Mouse (Mus musculus): ENCODE data around the gene Bcl11a. TPM values are rescaled to one million over a fixed set of nuclear protein-coding genes. Genes with fewer than 3 reads are reported as not detected.

Gene Bcl11a
- total RNA-seq, 2 experiments from 2014 or later = 100 to 116 TPM

- no peak for DNase-seq (ENCODE audit: low spot score in 2 of 2)
- intact Hi-C loops (cut with DNase I) = loop anchor here (5.0 kb wide), 1 partner anchor 44 kb away; no protein-coding TSS in a partner anchor
Measured at GRCm38 (mm10) chr11:24141479-24142251, 63.8 kb downstream of the Bcl11a start.

GRCm38 (mm10) chr11:24142316-24142715 is 64.5 kb downstream of the Bcl11a start:
- intact Hi-C loops (cut with DNase I) = loop anchor here (5.0 kb wide), 1 partner anchor 45 kb away; no protein-coding TSS in a partner anchor
- no peak for DNase-seq (ENCODE audit: low spot score in 2 of 2)

- intact Hi-C loops (cut with DNase I) = loop anchor here (5.0 kb wide), 1 partner anchor 47 kb away; no protein-coding TSS in a partner anchor
- peak; percentile 80 to 82 for DNase-seq (ENCODE audit: low spot score in 2 of 2)
Measured at GRCm38 (mm10) chr11:24144159-24144946, 66.5 kb downstream of the Bcl11a start.

GRCm38 (mm10) chr11:24146034-24146433 is 68.2 kb downstream of the Bcl11a start:
- DNase-seq (ENCODE audit: low spot score in 2 of 2) = no peak
- intact Hi-C loops (cut with DNase I) = no loop called here

DNA sequence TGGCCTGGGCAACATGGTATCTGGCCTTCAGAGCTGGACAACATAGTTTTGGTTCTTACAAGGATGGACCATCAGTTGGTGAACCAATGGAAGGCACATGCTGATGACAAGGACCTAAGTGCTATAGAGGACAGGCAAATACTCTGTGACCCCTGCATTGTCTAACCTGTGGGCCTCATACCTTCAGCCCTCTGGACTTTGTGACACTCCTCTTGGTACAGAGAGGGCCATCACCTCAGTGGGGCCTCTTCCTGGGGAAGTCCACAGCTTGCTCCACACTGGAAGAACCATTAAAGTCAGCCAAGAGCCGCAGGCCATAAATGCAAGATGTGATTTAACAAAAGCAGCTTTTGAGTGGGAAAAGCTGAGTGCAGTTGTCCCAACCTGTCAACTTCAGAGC is 68.6 kb downstream of the Bcl11a start:
- intact Hi-C loops (cut with DNase I) = no loop called here
- DNase-seq (ENCODE audit: low spot score in 2 of 2) = no peak

DNA sequence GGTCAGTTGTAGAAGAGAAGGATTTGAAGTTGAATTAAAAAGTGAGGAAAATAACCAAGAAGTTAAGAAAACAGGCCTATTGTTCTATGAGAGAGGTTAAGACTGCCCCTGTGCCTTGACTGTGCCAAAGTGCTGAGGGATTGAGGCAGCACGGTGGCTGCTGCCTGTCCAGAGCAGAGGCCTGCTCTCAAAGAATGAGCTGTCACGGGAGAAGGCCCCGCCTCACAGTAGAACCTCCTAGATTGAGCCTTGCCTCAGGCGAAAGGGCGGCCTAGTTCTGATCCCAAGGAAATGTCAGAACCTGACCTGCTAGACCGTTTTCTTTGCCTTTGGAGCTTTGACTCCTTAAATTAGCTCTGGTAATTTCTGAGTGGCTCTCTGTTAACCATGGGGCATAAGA is 69.8 kb downstream of the Bcl11a start:
- intact Hi-C loops (cut with DNase I) = no loop called here
- DNase-seq (ENCODE audit: low spot score in 2 of 2) = no peak

GRCm38 (mm10) chr11:24148545-24148944 is 70.7 kb downstream of the Bcl11a start:
- intact Hi-C loops (cut with DNase I) = no loop called here
- no peak for DNase-seq (ENCODE audit: low spot score in 2 of 2)

DNA sequence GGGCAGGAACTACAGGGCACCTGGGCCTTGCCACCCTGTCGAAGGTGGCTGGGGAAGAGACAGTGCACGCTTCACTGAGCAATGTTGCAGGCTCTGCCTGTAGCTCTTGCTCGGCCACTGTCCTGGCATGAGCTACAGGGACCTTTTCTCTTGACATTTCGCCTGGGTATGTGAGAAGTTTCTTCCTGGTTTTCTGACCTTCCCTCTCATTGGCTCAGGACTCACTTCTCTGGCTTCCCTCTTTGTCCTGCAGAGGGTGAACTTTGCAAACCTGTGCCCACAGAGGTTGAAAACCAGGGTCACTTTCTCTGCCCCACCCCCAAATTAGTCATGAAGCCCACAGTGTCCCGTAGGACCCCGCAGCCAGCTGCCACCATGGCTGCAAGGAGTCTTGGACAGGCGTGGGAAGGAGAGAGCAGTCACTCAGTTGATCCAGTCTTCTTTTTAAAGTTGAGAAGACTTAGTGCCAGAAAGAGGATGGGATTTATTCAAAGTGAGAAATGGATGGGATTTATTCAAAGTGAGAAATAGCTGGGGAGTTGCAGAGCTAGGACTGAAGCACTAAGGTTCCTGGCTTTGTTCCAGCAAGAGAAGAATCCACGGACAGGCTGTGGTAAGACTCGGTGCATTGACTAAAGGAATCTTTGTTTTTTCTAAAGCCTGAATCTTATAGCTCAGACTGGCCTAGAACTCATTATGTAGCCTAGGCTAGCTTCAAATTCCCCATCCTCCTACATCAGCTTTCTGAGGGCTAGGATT is 71.8 kb downstream of the Bcl11a start:
- intact Hi-C loops (cut with DNase I) = loop anchor here (5.0 kb wide), 1 partner anchor 67 kb away; no protein-coding TSS in a partner anchor
- DNase-seq (ENCODE audit: low spot score in 2 of 2) = peak in 1 of 2 experiments; percentile 15

GRCm38 (mm10) chr11:24152076-24152784 is 74.4 kb downstream of the Bcl11a start:
- intact Hi-C loops (cut with DNase I) = loop anchor here (5.0 kb wide), 1 partner anchor 70 kb away; no protein-coding TSS in a partner anchor

GRCm38 (mm10) chr11:24153049-24153448 is 75.2 kb downstream of the Bcl11a start:
- intact Hi-C loops (cut with DNase I) = loop anchor here (5.0 kb wide), 1 partner anchor 71 kb away; no protein-coding TSS in a partner anchor
- no peak for DNase-seq (ENCODE audit: low spot score in 2 of 2)

More at GRCm38 (mm10) chr11:24152076-24152784, 74.4 kb downstream of the Bcl11a start:
- DNase-seq (ENCODE audit: low spot score in 2 of 2) = no peak

DNA sequence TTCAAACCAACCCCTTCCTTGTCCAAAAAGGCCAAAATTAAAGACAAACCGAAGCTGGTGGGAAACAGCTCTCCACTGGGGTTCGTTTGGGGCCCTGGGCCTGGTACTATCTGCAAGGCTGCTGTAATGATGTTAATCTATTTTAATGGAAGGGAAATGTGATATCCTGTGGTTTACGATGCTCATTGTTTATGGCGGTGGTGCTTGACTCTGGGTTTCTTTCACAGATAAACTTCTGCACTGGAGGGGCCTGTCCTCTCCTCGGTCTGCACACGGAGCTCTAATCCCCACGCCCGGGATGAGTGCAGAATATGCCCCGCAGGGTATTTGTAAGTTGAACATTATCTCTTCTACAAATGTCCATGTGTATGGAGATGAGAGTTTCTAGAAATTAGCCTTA is 80.2 kb downstream of the Bcl11a start:
- no peak for DNase-seq (ENCODE audit: low spot score in 2 of 2)
- intact Hi-C loops (cut with DNase I) = no loop called here

- DNase-seq (ENCODE audit: low spot score in 2 of 2) = no peak
- intact Hi-C loops (cut with DNase I) = no loop called here
Measured at GRCm38 (mm10) chr11:24159656-24160055, 81.8 kb downstream of the Bcl11a start.

DNA sequence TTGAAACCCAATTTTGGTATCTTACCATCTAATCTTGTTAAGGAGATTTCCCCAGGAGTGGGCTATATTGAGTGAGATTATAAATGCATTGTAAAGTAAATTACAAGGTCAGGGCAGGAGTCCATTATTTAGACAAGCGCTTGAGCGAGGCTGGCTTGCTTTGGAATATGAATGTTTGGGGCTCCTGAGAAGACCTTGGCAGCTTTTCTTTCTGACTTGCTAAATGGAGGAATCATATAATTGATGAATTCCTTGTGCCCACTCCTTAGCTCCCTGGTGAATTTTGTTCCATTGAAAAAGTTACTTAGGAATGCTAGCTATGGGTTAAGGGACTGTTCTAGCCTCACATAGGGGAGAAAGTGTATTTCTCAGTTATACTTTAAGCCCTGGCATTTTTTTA is 83.6 kb downstream of the Bcl11a start:
- intact Hi-C loops (cut with DNase I) = no loop called here
- DNase-seq (ENCODE audit: low spot score in 2 of 2) = no peak

- intact Hi-C loops (cut with DNase I) = no loop called here
- peak in 1 of 2 experiments; percentile 52 for DNase-seq (ENCODE audit: low spot score in 2 of 2)
Measured at GRCm38 (mm10) chr11:24162056-24162455, 84.2 kb downstream of the Bcl11a start.

DNA sequence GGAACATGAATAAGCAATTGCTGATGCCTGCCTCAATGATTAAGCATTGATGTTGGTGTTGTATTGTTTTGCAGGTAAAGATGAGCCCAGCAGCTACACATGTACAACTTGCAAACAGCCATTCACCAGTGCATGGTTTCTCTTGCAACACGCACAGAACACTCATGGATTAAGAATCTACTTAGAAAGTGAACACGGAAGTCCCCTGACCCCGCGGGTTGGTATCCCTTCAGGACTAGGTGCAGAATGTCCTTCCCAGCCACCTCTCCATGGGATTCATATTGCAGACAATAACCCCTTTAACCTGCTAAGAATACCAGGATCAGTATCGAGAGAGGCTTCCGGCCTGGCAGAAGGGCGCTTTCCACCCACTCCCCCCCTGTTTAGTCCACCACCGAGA is 85.2 kb downstream of the Bcl11a start:
- no peak for DNase-seq (ENCODE audit: low spot score in 2 of 2)
- intact Hi-C loops (cut with DNase I) = no loop called here

GRCm38 (mm10) chr11:24164065-24164464 is 86.2 kb downstream of the Bcl11a start:
- DNase-seq (ENCODE audit: low spot score in 2 of 2) = no peak
- intact Hi-C loops (cut with DNase I) = no loop called here

GRCm38 (mm10) chr11:24171675-24172285 is 93.9 kb downstream of the Bcl11a start:
- DNase-seq (ENCODE audit: low spot score in 2 of 2) = no peak
- intact Hi-C loops (cut with DNase I) = no loop called here

DNA sequence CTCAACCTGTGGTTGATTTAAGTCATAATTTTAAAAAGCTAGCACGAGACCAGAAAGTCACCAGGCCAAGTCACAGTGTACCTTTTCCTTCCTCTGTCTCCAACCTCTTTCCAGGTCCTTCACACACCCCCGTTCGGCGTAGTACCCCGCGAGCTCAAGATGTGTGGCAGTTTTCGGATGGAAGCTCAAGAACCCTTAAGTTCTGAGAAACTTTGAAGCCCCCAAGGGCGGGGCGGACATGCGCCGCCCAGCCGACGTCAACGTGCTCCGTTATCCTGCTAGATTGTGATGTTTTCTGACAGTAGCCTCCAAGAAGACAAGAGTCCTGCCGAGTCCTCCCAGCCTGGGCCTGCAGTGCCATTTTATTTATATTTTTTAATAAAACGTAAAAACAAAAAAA is 94.7 kb downstream of the Bcl11a start:
- no peak for DNase-seq (ENCODE audit: low spot score in 2 of 2)
- intact Hi-C loops (cut with DNase I) = no loop called here

Measured in left cerebral cortex, postnatal 36 days (tissue).